Mouse (Mus musculus): ENCODE data around the gene Nkain4.

GRCm38 (mm10) chr2:180896819-180897625 lies 57.5 kb downstream of the Nkain4 start:
- TF ChIP-seq CTCF (IDR thresholded peaks at IDR 0.05; ENCODE audit: extremely low read depth, insufficient read depth, insufficient read length, insufficient replicate concordance) (no peak), POLR2A (IDR thresholded peaks at IDR 0.05; ENCODE audit: low read depth, low read length) (no peak)

Data from spleen, adult 2 months (tissue).